In genomic region chr4:84191303-84191702, GRCm38 (mm10) we compare ENCODE assay signal across 21 mouse cellular contexts.
A peak's percentile ranks its signal among the peaks of the same experiment; 100 is the strongest.
DNase-seq lines count a peak whose midpoint lies in the region; ATAC-seq lines count a peak whose summit lies in the region.
"Had no signal": no experiment of that assay in that cellular context is flagged by ENCODE, and none has a peak within 500 bp of the region (broad histone marks: within the 10 kb centered on the region; RNA-seq: fewer than 3 reads in every experiment).

No protein-coding gene starts in this region.

- H3K4me2 ChIP-seq in forebrain, embryonic 16.5 days (ENCODE audit: low read length), result no peak overlapping the region
- H3K4me2 ChIP-seq: forebrain, embryonic 13.5 days; heart, embryonic 11.5 days; hindbrain, embryonic 12.5 days; hindbrain, embryonic 15.5 days had no signal

- H3K27ac ChIP-seq in forebrain, embryonic 16.5 days (ENCODE audit: low read length), result no peak overlapping the region
- H3K27ac ChIP-seq: forebrain, embryonic 10.5 days; forebrain, embryonic 13.5 days; gastrocnemius, adult 2 months; hindbrain, embryonic 12.5 days; hindbrain, embryonic 15.5 days had no signal

- H3K36me3 ChIP-seq in megakaryocyte, embryonic 14.5 days (replicated peaks; ENCODE audit: low read length), result peaks cover 23% of the 10 kb centered on the region
- H3K36me3 ChIP-seq in forebrain, embryonic 16.5 days (ENCODE audit: control insufficient read depth, insufficient read depth), result no peaks in the 10 kb centered on the region
- H3K36me3 ChIP-seq: forebrain, embryonic 10.5 days; hindbrain, embryonic 12.5 days; hindbrain, embryonic 15.5 days had no signal

- peaks cover 79% of the 10 kb centered on the region for H3K4me1 ChIP-seq in megakaryocyte, embryonic 14.5 days
- H3K4me1 ChIP-seq in forebrain, embryonic 16.5 days (replicated peaks; ENCODE audit: control insufficient read depth, insufficient read depth, low read length), result no peaks in the 10 kb centered on the region
- H3K4me1 ChIP-seq: forebrain, embryonic 13.5 days; hindbrain, embryonic 12.5 days; hindbrain, embryonic 15.5 days had no signal

- peak; percentile 21 for DNase-seq in MEL-GATA-1-ER (ENCODE audit: extremely low read depth, low read depth)
- no peak for DNase-seq in cerebellum, adult 11 months
- DNase-seq: adrenal gland, adult 2 months; adrenal gland, postnatal 14 days; cerebellum, adult 11-12 months; cerebellum, adult 8-10 months; cerebellum, postnatal 10 days; cerebellum, postnatal 36 days; forebrain, postnatal 0 days; gastrocnemius, adult 2 months; gastrocnemius, postnatal 14 days; heart, adult 11 months had no signal

- 90% methylated on average over 2 of the region's 2 CpGs for WGBS in forebrain, embryonic 16.5 days

- no peak overlapping the region for H3K9ac ChIP-seq in forebrain, embryonic 16.5 days (replicated peaks; ENCODE audit: low read depth, low read length)
- H3K9ac ChIP-seq: forebrain, embryonic 13.5 days; forebrain, postnatal 0 days; hindbrain, embryonic 12.5 days; hindbrain, embryonic 15.5 days had no signal

- peak overlapping the region; percentile 4 for H3K4me3 ChIP-seq in megakaryocyte, embryonic 14.5 days (replicated peaks)
- H3K4me3 ChIP-seq in forebrain, embryonic 16.5 days (replicated peaks; ENCODE audit: low read length), result no peak overlapping the region
- H3K4me3 ChIP-seq: forebrain, embryonic 10.5 days; forebrain, embryonic 13.5 days; gastrocnemius, adult 2 months; hindbrain, embryonic 12.5 days; hindbrain, embryonic 15.5 days had no signal

- no peaks in the 10 kb centered on the region for H3K27me3 ChIP-seq in megakaryocyte, embryonic 14.5 days (replicated peaks)
- H3K27me3 ChIP-seq in forebrain, embryonic 16.5 days (replicated peaks; ENCODE audit: control insufficient read depth, insufficient read depth, low read length), result no peaks in the 10 kb centered on the region
- H3K27me3 ChIP-seq: forebrain, embryonic 13.5 days; hindbrain, embryonic 12.5 days; hindbrain, embryonic 15.5 days had no signal

- peaks cover 56% of the 10 kb centered on the region for H3K9me3 ChIP-seq in megakaryocyte, embryonic 14.5 days
- H3K9me3 ChIP-seq in forebrain, embryonic 16.5 days (ENCODE audit: control insufficient read depth, low read length), result no peaks in the 10 kb centered on the region
- H3K9me3 ChIP-seq: forebrain, embryonic 10.5 days; forebrain, embryonic 13.5 days; hindbrain, embryonic 12.5 days; hindbrain, embryonic 15.5 days had no signal

- ATAC-seq in megakaryocyte, adult 5-6 weeks (ENCODE audit: poor library complexity, severe bottlenecking), result no peak
- peak; percentile 86 for ATAC-seq in megakaryocyte-erythroid progenitor cell, adult 5-6 weeks (replicated peaks; ENCODE audit: low FRiP score, low TSS enrichment, poor library complexity, severe bottlenecking)
- ATAC-seq in forebrain, embryonic 16.5 days, result no peak
- ATAC-seq: forebrain, embryonic 13.5 days; forebrain, postnatal 0 days had no signal
